In genomic region chr17:12131171-12131570, GRCm38 (mm10) we compare ENCODE assay signal across 20 mouse cellular contexts. TPM values are rescaled to one million over a fixed set of nuclear protein-coding genes. Genes with fewer than 3 reads are reported as not detected.
A peak's percentile ranks its signal among the peaks of the same experiment; 100 is the strongest.
DNase-seq lines count a peak whose midpoint lies in the region; ATAC-seq and TF ChIP-seq lines count a peak whose summit lies in the region.
"Had no signal": no experiment of that assay in that cellular context is flagged by ENCODE, and none has a peak within 500 bp of the region (broad histone marks: within the 10 kb centered on the region; RNA-seq: fewer than 3 reads in every experiment).

No protein-coding gene starts in this region.

- H3K4me3 ChIP-seq in kidney, embryonic 14.5 days (ENCODE audit: low read length): no peak overlapping the region
- no peak overlapping the region for H3K4me3 ChIP-seq in liver, embryonic 13.5 days (replicated peaks)
- H3K4me3 ChIP-seq in liver, postnatal 0 days (ENCODE audit: low read depth, low read length): no peak overlapping the region
- H3K4me3 ChIP-seq in hindbrain, embryonic 16.5 days (ENCODE audit: low read length): no peak overlapping the region
- H3K4me3 ChIP-seq: erythroblast, embryonic 14.5 days; forebrain, embryonic 15.5 days; heart, embryonic 15.5 days; hindbrain, embryonic 10.5 days; myocyte; neural tube, embryonic 15.5 days had no signal

- H3K27ac ChIP-seq in kidney, embryonic 14.5 days (ENCODE audit: low read depth, low read length): no peak overlapping the region
- 0 out of 2 replicates have a peak overlapping the region, but pooled peaks have one; percentile 53 for H3K27ac ChIP-seq in liver, embryonic 13.5 days
- H3K27ac ChIP-seq in liver, postnatal 0 days (ENCODE audit: low read depth): no peak overlapping the region
- H3K27ac ChIP-seq in hindbrain, embryonic 16.5 days (ENCODE audit: low read depth, low read length): no peak overlapping the region
- H3K27ac ChIP-seq: forebrain, embryonic 15.5 days; heart, embryonic 15.5 days; hindbrain, embryonic 10.5 days; kidney, postnatal 0 days; liver, embryonic 14.5 days; neural tube, embryonic 15.5 days had no signal

- H3K9me3 ChIP-seq in kidney, embryonic 14.5 days (ENCODE audit: control insufficient read depth, low read length): no peaks in the 10 kb centered on the region
- no peaks in the 10 kb centered on the region for H3K9me3 ChIP-seq in liver, embryonic 13.5 days (replicated peaks)
- H3K9me3 ChIP-seq in liver, postnatal 0 days (ENCODE audit: low read length): no peaks in the 10 kb centered on the region
- H3K9me3 ChIP-seq in hindbrain, embryonic 16.5 days (ENCODE audit: control insufficient read depth, low read length): no peaks in the 10 kb centered on the region
- H3K9me3 ChIP-seq: forebrain, embryonic 15.5 days; heart, embryonic 15.5 days; hindbrain, embryonic 10.5 days; neural tube, embryonic 15.5 days had no signal

- WGBS in kidney, embryonic 14.5 days: 77% methylated on average over 5 of the region's 5 CpGs
- WGBS in liver, embryonic 13.5 days (ENCODE audit: insufficient replicate concordance): 82% methylated on average over 5 of the region's 5 CpGs
- WGBS in liver, postnatal 0 days (ENCODE audit: insufficient replicate concordance): 77% methylated on average over 5 of the region's 5 CpGs
- 82% methylated on average over 5 of the region's 5 CpGs for WGBS in hindbrain, embryonic 16.5 days

- no peaks in the 10 kb centered on the region for H3K36me3 ChIP-seq in kidney, embryonic 14.5 days (ENCODE audit: control insufficient read depth, insufficient read depth, low read length)
- peaks cover 85% of the 10 kb centered on the region for H3K36me3 ChIP-seq in liver, embryonic 13.5 days
- H3K36me3 ChIP-seq in liver, postnatal 0 days (replicated peaks; ENCODE audit: insufficient read depth, low read length): no peaks in the 10 kb centered on the region; the same call in 1 of the 2 replicates
- peaks cover 10% of the 10 kb centered on the region; the same call in 1 of the 2 replicates for H3K36me3 ChIP-seq in hindbrain, embryonic 16.5 days (ENCODE audit: control insufficient read depth, insufficient read depth, low read length)
- H3K36me3 ChIP-seq: heart, embryonic 15.5 days had no signal

- no peaks in the 10 kb centered on the region for H3K4me1 ChIP-seq in kidney, embryonic 14.5 days (ENCODE audit: control insufficient read depth, insufficient read depth, low read length)
- H3K4me1 ChIP-seq in liver, embryonic 13.5 days (replicated peaks): peaks cover 62% of the 10 kb centered on the region
- H3K4me1 ChIP-seq in liver, postnatal 0 days (ENCODE audit: insufficient read depth): no peaks in the 10 kb centered on the region
- H3K4me1 ChIP-seq in hindbrain, embryonic 16.5 days (ENCODE audit: control insufficient read depth, insufficient read depth, low read depth, low read length): no peaks in the 10 kb centered on the region
- H3K4me1 ChIP-seq: heart, embryonic 15.5 days had no signal

- H3K4me2 ChIP-seq in kidney, embryonic 14.5 days (replicated peaks; ENCODE audit: low read depth, low read length): no peak overlapping the region
- H3K4me2 ChIP-seq in liver, embryonic 13.5 days: no peak overlapping the region
- no peak overlapping the region for H3K4me2 ChIP-seq in liver, postnatal 0 days (ENCODE audit: low read depth, low read length)
- no peak overlapping the region for H3K4me2 ChIP-seq in hindbrain, embryonic 16.5 days (ENCODE audit: low read length)
- H3K4me2 ChIP-seq: forebrain, embryonic 15.5 days; heart, embryonic 15.5 days; neural tube, embryonic 15.5 days had no signal

- TF ChIP-seq CTCF in liver, postnatal 0 days (IDR thresholded peaks at IDR 0.05; ENCODE audit: low read depth): no peak

- ATAC-seq in kidney, embryonic 14.5 days (ENCODE audit: low FRiP score, low TSS enrichment): no peak
- ATAC-seq in liver, embryonic 13.5 days (ENCODE audit: low read depth): no peak
- no peak for ATAC-seq in liver, postnatal 0 days
- ATAC-seq in hindbrain, embryonic 16.5 days: no peak
- ATAC-seq: forebrain, embryonic 15.5 days had no signal

- H3K9ac ChIP-seq in kidney, embryonic 14.5 days (ENCODE audit: low read depth, low read length): no peak overlapping the region
- no peak overlapping the region; the same call in 1 of the 2 replicates for H3K9ac ChIP-seq in liver, embryonic 13.5 days
- no peak overlapping the region for H3K9ac ChIP-seq in liver, postnatal 0 days (replicated peaks)
- H3K9ac ChIP-seq in hindbrain, embryonic 16.5 days (ENCODE audit: low read depth, low read length): no peak overlapping the region
- H3K9ac ChIP-seq: forebrain, embryonic 15.5 days; heart, embryonic 15.5 days; liver, embryonic 14.5 days; neural tube, embryonic 15.5 days had no signal

- TF ChIP-seq EP300 in liver, postnatal 0 days (IDR thresholded peaks at IDR 0.05; ENCODE audit: low read depth): no peak

- DNase-seq in adrenal gland, adult 2 months: peak; percentile 38
- no peak for DNase-seq in adrenal gland, adult 8-10 months
- peak; percentile 5 for DNase-seq in kidney, adult 11 months
- no peak for DNase-seq in liver, embryonic 13.5 days
- no peak for DNase-seq in liver, postnatal 0 days
- peak; percentile 34 to 43 for DNase-seq in lung, postnatal 4 days
- DNase-seq: cerebellum, adult 11 months; layer of hippocampus, adult 9-11 months; midbrain, embryonic 14.5 days; right cerebral cortex, postnatal 4 days had no signal

- no peaks in the 10 kb centered on the region for H3K27me3 ChIP-seq in kidney, embryonic 14.5 days (ENCODE audit: control insufficient read depth, insufficient read depth, low read length)
- no peaks in the 10 kb centered on the region for H3K27me3 ChIP-seq in liver, embryonic 13.5 days
- no peaks in the 10 kb centered on the region for H3K27me3 ChIP-seq in liver, postnatal 0 days (ENCODE audit: insufficient read depth, low read length)
- H3K27me3 ChIP-seq in hindbrain, embryonic 16.5 days (replicated peaks; ENCODE audit: control insufficient read depth, insufficient read depth, low read length): no peaks in the 10 kb centered on the region
- H3K27me3 ChIP-seq: forebrain, embryonic 15.5 days; heart, embryonic 15.5 days; neural tube, embryonic 15.5 days had no signal

RNA-seq across cellular contexts. Expression of gene Agpat4, which starts 12.7 kb away (rescaled TPM):
- total RNA-seq in adrenal gland, adult 2 months (2021): 10 to 100 TPM; 23.9 to 85.2 TPM
- 13.1 and 20.7 TPM in 2 replicates for polyA plus RNA-seq in adrenal gland, adult 2 months (2012; rRNA removed)
- total RNA-seq in adrenal gland, adult 8-10 months (2022): 100 to 1,000 TPM in 2 of 4 experiments, 10 to 100 TPM in 2; 40.1 to 106 (median 76.9) TPM
- polyA plus RNA-seq in kidney, embryonic 14.5 days (2014; fragmentation: Nextera tagmentation; extraction: Ambion mirVana): 20.9 and 26.5 TPM in 2 replicates
- polyA plus RNA-seq in liver, embryonic 13.5 days (2015; fragmentation: Nextera tagmentation; extraction: Ambion mirVana): 27.3 and 28.7 TPM in 2 replicates
- 9.3 and 10.2 TPM in 2 replicates for polyA plus RNA-seq in liver, postnatal 0 days (2015; fragmentation: Nextera tagmentation; extraction: Ambion mirVana)
- 65.2 and 71.2 TPM in 2 replicates for polyA plus RNA-seq in hindbrain, embryonic 16.5 days (2015; fragmentation: Nextera tagmentation; extraction: Ambion mirVana)

Comparison
In these comparisons a context has a peak if more than half of its experiments do, and no peak if none do; other contexts are left out.
1. DNase-seq: peak in adrenal gland, adult 2 months (single experiment), kidney, adult 11 months (single experiment) and lung, postnatal 4 days (2 of 2); none in adrenal gland, adult 8-10 months (single experiment), liver, embryonic 13.5 days (single experiment) and liver, postnatal 0 days (single experiment).